23 mouse cellular contexts compared by ENCODE assay signal in the genomic region with DNA sequence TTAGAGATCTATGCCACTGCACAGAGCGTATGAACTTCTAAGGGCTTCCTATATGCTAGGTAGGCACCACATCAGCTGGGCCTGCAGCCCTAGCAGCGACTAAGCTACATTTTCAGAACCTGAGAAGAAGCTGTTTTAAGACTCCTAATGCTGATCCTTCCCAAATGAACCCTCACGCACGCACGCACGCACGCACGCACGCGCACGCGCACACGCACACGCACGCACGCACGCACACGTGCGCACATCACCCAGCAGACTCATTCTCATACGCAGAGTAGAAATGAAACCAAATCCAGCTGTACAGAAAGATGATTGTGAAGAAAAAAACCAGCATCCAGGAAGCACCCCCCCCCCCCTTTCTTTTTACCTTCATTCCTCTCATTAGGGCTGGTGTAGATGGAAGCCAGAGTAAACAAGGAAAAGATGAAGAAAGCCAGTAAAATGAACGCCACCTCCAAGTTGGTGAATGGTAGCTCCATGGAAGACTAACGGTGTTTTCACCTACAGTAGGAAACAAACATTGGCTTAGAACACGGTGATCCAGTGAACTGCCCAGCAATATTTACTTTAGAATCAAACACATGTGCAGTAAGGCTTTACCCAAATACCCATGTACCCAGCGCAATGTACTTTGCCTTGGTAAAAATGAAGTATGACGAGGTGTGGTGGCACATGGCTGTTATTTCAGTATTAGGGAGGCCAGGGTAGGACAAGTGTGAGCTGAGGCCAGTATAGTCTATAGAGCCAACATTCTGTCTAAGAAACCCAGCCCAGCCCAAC. TPM values are rescaled to one million over a fixed set of nuclear protein-coding genes. Genes with fewer than 3 reads are reported as not detected.
"Had no signal": no experiment of that assay in that cellular context is flagged by ENCODE, and none has a peak within 500 bp of the region (broad histone marks: within the 10 kb centered on the region; RNA-seq: fewer than 3 reads in every experiment).

No protein-coding gene starts in this region.

- H3K4me3 ChIP-seq: liver, embryonic 13.5 days; liver, embryonic 15.5 days; midbrain, embryonic 10.5 days; midbrain, embryonic 12.5 days; myocyte; neural tube, embryonic 13.5 days; neural tube, embryonic 15.5 days had no signal

- ATAC-seq: midbrain, embryonic 16.5 days had no signal

- DNase-seq: liver, embryonic 13.5 days; lung, adult 18-20 months; lung, embryonic 14.5 days; lung, postnatal 10 days; lung, postnatal 4 days; midbrain, embryonic 14.5 days; right cerebral cortex, postnatal 14 days; thymus, adult 2 months; thymus, postnatal 25 days; thymus, postnatal 4 days had no signal

- H3K27ac ChIP-seq: liver, embryonic 13.5 days; liver, embryonic 15.5 days; midbrain, embryonic 10.5 days; midbrain, embryonic 12.5 days; neural tube, embryonic 13.5 days; neural tube, embryonic 15.5 days had no signal

- H3K4me2 ChIP-seq: liver, embryonic 13.5 days; liver, embryonic 15.5 days; lung, embryonic 14.5 days; midbrain, embryonic 12.5 days; neural tube, embryonic 13.5 days; neural tube, embryonic 15.5 days had no signal

- H3K27me3 ChIP-seq: liver, embryonic 13.5 days; liver, embryonic 15.5 days; midbrain, embryonic 12.5 days; neural tube, embryonic 13.5 days; neural tube, embryonic 15.5 days had no signal

- H3K4me1 ChIP-seq: liver, embryonic 13.5 days; liver, embryonic 15.5 days; midbrain, embryonic 10.5 days; midbrain, embryonic 12.5 days; neural tube, embryonic 13.5 days; neural tube, embryonic 15.5 days had no signal

- H3K9ac ChIP-seq: liver, embryonic 13.5 days; liver, embryonic 15.5 days; lung, embryonic 14.5 days; midbrain, embryonic 12.5 days; neural tube, embryonic 13.5 days; neural tube, embryonic 15.5 days had no signal

- H3K9me3 ChIP-seq: liver, embryonic 13.5 days; liver, embryonic 15.5 days; midbrain, embryonic 10.5 days; midbrain, embryonic 12.5 days; neural tube, embryonic 13.5 days; neural tube, embryonic 15.5 days had no signal

- H3K36me3 ChIP-seq: liver, embryonic 13.5 days; liver, embryonic 15.5 days; midbrain, embryonic 10.5 days; midbrain, embryonic 12.5 days; neural tube, embryonic 13.5 days; neural tube, embryonic 15.5 days had no signal

RNA-seq across cellular contexts. Expression of gene BC030870, which starts 21.2 kb away (rescaled TPM):
- polyA plus RNA-seq: liver, embryonic 15.5 days; midbrain, embryonic 10.5 days; midbrain, embryonic 12.5 days; midbrain, embryonic 14.5 days; midbrain, embryonic 16.5 days; myocyte; neural tube, embryonic 11.5 days; neural tube, embryonic 13.5 days; neural tube, embryonic 15.5 days; spleen, adult 2 months; thymus, adult 2 months; urinary bladder, adult 2 months had no signal

RNA-seq across cellular contexts. Expression of gene Gm10663, which starts 33.3 kb away (rescaled TPM):
- polyA plus RNA-seq: liver, embryonic 13.5 days; liver, embryonic 15.5 days; lung, embryonic 14.5 days; lung, embryonic 16.5 days; midbrain, embryonic 10.5 days; midbrain, embryonic 12.5 days; midbrain, embryonic 14.5 days; midbrain, embryonic 16.5 days; myocyte; neural tube, embryonic 11.5 days; neural tube, embryonic 13.5 days; neural tube, embryonic 15.5 days; spleen, adult 2 months; stomach, embryonic 14.5 days; stomach, embryonic 16.5 days; thymus, adult 2 months; urinary bladder, adult 2 months had no signal
